Mouse (Mus musculus) heart, postnatal 0 days (tissue): Measurements from ENCODE around the gene Asphd1. TPM values are rescaled to one million over a fixed set of nuclear protein-coding genes. Genes with fewer than 3 reads are reported as not detected.
A peak's percentile ranks its signal among the peaks of the same experiment; 100 is the strongest.

Experiments used
- ATAC-seq: fragments of 200-750 bp; cut with Nextera tagmentation; 2 replicates; pipeline ENCODE4 v1.8.0; 2017; ENCODE audit warnings: low read depth, moderate number of reproducible peaks, moderate library complexity; ENCODE audit not compliant: insufficient read depth
- DNase-seq: peaks from one replicate; pipeline ENCODE4 v3.0.0-alpha.2; 2016; ENCODE audit warnings: low spot score
- H3K27ac ChIP-seq: fragments of 300-500 bp; sonication (generic); 2 replicates; pipeline ENCODE4 v1.5.1; 2014; ENCODE audit warnings: low read depth, mild to moderate bottlenecking
- H3K27me3 ChIP-seq: fragments of 300-500 bp; sonication (generic); 2 replicates; pipeline ENCODE4 v1.6.1; 2014; ENCODE audit warnings: low read length, mixed read lengths; ENCODE audit not compliant: control insufficient read depth, insufficient read depth
- H3K36me3 ChIP-seq: fragments of 300-500 bp; sonication (generic); replicated peaks from 2 replicates; pipeline ENCODE4 v1.6.1; 2014; ENCODE audit warnings: low read length, mixed read lengths; ENCODE audit not compliant: control insufficient read depth, insufficient read depth
- H3K4me1 ChIP-seq: fragments of 300-500 bp; sonication (generic); 2 replicates; pipeline ENCODE4 v1.6.1; 2014; ENCODE audit warnings: antibody characterized with exemption; ENCODE audit not compliant: control insufficient read depth, insufficient read depth
- H3K4me2 ChIP-seq: fragments of 300-500 bp; sonication (generic); 2 replicates; pipeline ENCODE4 v1.6.1; 2014; ENCODE audit warnings: low read depth, mild to moderate bottlenecking, low read length, moderate library complexity
- H3K4me3 ChIP-seq: fragments of 300-500 bp; sonication (generic); 2 replicates; pipeline ENCODE4 v1.5.1; 2014; ENCODE audit warnings: low read depth, low read length
- H3K9ac ChIP-seq: fragments of 300-500 bp; sonication (generic); replicated peaks from 2 replicates; pipeline ENCODE4 v1.6.1; 2014; ENCODE audit warnings: low read depth, low read length, mixed read lengths
- H3K9me3 ChIP-seq: fragments of 300-500 bp; sonication (generic); replicated peaks from 2 replicates; pipeline ENCODE4 v1.6.1; 2016; ENCODE audit warnings: low read length; ENCODE audit not compliant: control insufficient read depth
- CTCF ChIP-seq: IDR thresholded peaks from 2 replicates; pipeline ENCODE4 v1.5.1; 2016; ENCODE audit warnings: antibody characterized with exemption, control low read depth, low read depth
- EP300 ChIP-seq: IDR thresholded peaks from 2 replicates; pipeline ENCODE4 v1.6.1; 2016; ENCODE audit warnings: antibody characterized with exemption, low read depth
- WGBS: fragments of 180-500 bp; shearing (Covaris S2); extraction: QIAGEN DNeasy Blood & Tissue Kit; methylation state at CpG from one replicate; pipeline ENCODE4 v1.1.7; 2014; 5-methylcytosine and 5-hydroxymethylcytosine counted together
- polyA plus RNA-seq: library from polyadenylated mRNA; unstranded; fragments of >200 nt; fragmentation: Nextera tagmentation; extraction: Ambion mirVana; gene quantifications from 2 replicates; pipeline ENCODE4 v1.2.1, GENCODE M21; 2015
- total RNA-seq: library from RNA; depleted of rRNA; stranded (reverse); fragments of >200 nt; gene quantifications from 2 replicates; pipeline ENCODE4 v1.2.3, GENCODE M21; 2014; ENCODE audit warnings: low replicate concordance; rRNA removed

The Asphd1 gene
- 0.23 TPM in 1 of 2 replicates, not detected in the other for total RNA-seq
- not detected in 2 replicates for polyA plus RNA-seq

- ATAC-seq: peak; percentile 35; the same call in 1 of the 2 replicates
- no peaks in the 10 kb centered on the region for H3K9me3 ChIP-seq
- peaks cover 26% of the 10 kb centered on the region for H3K27me3 ChIP-seq
- peaks cover 15% of the 10 kb centered on the region for H3K4me1 ChIP-seq
- TF ChIP-seq CTCF (no peak), EP300 (no peak)
- no peak within 1 kb of the TSS for H3K9ac ChIP-seq
- under 1% methylated on average over 18 of the region's 21 CpGs for WGBS
- no peak for DNase-seq
- H3K4me2 ChIP-seq: peak within 1 kb of the TSS; percentile 87
- no peak within 1 kb of the TSS for H3K27ac ChIP-seq
- H3K36me3 ChIP-seq: peaks cover 9% of the 10 kb centered on the region; the same call in 1 of the 2 replicates
- peak within 1 kb of the TSS; percentile 49 for H3K4me3 ChIP-seq
Measured at GRCm38 (mm10) chr7:126949403-126949792, at the start of gene Asphd1. Gene Asphd1 (minus strand): TSS chr7:126949582.

DNA sequence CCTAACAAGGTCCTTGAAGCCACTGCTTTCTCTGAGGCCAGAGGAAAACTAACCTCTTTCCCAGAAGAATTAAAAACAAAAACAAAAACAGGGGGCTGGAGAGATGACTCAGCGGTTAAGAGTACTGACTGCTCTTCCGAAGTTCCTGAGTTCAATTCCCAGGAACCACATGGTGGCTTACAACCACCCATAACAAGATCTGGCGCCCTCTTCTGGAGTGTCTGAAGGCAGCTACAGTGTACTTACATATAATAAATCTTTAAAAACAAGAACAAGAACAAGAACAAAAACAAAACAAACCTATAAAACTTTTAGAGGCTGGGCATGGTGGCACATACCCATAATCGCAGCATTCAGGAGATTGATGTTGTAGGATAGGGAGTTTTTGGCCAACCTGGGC is 47.1 kb upstream of the Asphd1 start:
- TF ChIP-seq EP300 (no peak), CTCF (peak; percentile 6; the same call in 1 of the 2 replicates)
- H3K4me2 ChIP-seq: no peak overlapping the region
- no peak for ATAC-seq
- H3K9ac ChIP-seq: no peak overlapping the region
- no peak overlapping the region for H3K4me3 ChIP-seq
- DNase-seq: no peak
- H3K36me3 ChIP-seq: peaks cover 42% of the 10 kb centered on the region
- H3K27me3 ChIP-seq: no peaks in the 10 kb centered on the region
- WGBS: 81% methylated on average over 4 of the region's 4 CpGs
- no peak overlapping the region for H3K27ac ChIP-seq
- no peaks in the 10 kb centered on the region for H3K9me3 ChIP-seq
- no peaks in the 10 kb centered on the region for H3K4me1 ChIP-seq

DNA sequence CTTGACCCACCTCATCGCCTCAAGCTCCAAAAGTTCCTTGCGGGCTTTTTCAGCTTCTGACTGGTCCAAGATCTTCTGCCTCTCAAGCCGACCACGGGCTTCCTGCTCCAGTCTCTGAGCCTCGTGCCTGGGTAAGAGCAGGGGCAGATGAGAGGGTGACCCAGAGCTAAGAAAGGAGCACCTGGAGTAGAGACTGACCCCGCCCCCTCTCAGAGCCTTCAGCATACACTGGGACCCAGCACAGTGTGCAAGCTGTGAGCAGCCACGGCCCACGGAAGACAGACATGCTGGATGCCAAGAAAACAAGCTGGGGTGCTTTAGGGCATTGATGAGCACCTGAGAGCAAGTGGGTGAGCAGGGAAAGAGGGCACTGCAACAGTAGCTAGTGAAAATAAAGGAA is 39.4 kb upstream of the Asphd1 start:
- Histone ChIP-seq H3K27me3 (no peaks in the 10 kb centered on the region), H3K36me3 (peaks cover 33% of the 10 kb centered on the region), H3K9ac (no peak overlapping the region), H3K4me1 (no peaks in the 10 kb centered on the region), H3K4me2 (no peak overlapping the region), H3K27ac (no peak overlapping the region), H3K4me3 (no peak overlapping the region), H3K9me3 (no peaks in the 10 kb centered on the region)
- TF ChIP-seq EP300 (no peak), CTCF (no peak)
- ATAC-seq: no peak
- 65% methylated on average over 8 of the region's 8 CpGs for WGBS
- no peak for DNase-seq

DNA sequence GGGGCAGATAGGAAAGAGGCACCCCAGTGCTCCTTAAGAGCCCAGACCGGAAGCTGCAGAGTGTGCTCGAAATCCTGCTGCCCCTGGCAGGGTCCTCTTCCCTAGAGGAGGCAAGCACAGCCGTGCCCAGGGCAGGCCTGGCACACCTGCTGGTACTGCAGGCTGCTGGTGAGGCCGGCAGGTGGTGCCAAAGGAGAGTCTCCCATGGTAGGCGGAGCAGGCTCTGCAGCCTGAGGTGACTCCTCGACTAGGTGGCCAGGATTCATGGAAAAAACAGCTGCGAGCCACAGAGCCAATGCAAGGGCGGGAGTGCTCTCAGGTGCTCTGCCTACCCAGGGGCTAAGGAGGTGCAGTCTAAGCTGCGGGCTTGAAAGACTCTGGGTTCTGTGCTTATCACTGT is 36.9 kb upstream of the Asphd1 start:
- WGBS: 44% methylated on average over 9 of the region's 9 CpGs
- TF ChIP-seq EP300 (no peak), CTCF (peak; percentile 62)
- DNase-seq: peak; percentile 38

DNA sequence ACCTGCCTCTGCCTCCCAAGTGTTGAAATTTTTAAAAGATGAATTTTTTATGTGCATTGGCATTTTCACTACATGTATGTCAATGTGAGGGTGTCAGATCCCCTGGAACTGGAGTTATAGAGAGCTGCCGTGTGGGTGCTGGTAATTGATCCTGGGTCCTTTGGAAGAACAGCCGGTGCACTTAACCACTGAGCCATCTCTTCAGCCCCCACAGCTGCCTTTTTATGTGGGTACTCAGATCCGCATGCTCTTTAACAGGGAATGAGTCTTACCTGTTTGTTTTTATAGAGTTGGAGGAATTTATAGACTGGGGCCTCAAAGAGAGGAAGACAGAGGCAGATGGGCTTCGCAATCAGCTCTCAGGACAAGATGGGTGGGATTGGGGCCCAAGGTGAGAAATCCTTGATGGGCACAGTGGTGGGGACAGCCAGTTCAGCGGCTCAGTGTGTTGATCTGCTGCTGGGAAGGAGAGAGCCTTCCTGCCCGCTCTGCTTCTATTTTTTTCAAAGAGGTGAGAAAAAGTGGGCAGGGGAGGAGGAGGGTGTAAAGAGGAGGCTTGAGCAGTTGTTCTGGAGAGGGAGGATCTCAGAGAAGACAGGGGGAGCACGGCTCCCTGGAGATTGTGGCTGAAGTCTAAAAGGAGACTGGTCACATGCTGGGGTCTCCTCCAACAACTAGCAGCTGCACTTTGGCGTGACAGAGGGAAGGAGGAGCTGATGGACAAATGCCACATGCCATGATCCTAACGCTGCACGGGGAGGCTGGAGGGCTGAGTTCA is 35.5 kb upstream of the Asphd1 start:
- Histone ChIP-seq H3K9me3 (no peaks in the 10 kb centered on the region), H3K4me3 (no peak overlapping the region), H3K9ac (no peak overlapping the region), H3K4me2 (no peak overlapping the region), H3K4me1 (no peaks in the 10 kb centered on the region), H3K27ac (no peak overlapping the region), H3K36me3 (peaks cover 30% of the 10 kb centered on the region), H3K27me3 (no peaks in the 10 kb centered on the region)
- 38% methylated on average over 10 of the region's 10 CpGs for WGBS
- TF ChIP-seq EP300 (no peak), CTCF (no peak)
- ATAC-seq (no peak), DNase-seq (no peak)

More for the DNA sequence above, 36.9 kb upstream of the Asphd1 start:
- no peak overlapping the region for H3K4me3 ChIP-seq
- H3K9me3 ChIP-seq: no peaks in the 10 kb centered on the region
- H3K4me1 ChIP-seq: no peaks in the 10 kb centered on the region
- H3K4me2 ChIP-seq: no peak overlapping the region
- no peak overlapping the region for H3K9ac ChIP-seq
- no peak overlapping the region for H3K27ac ChIP-seq
- ATAC-seq: peak; percentile 74
- H3K36me3 ChIP-seq: peaks cover 26% of the 10 kb centered on the region
- no peaks in the 10 kb centered on the region for H3K27me3 ChIP-seq

DNA sequence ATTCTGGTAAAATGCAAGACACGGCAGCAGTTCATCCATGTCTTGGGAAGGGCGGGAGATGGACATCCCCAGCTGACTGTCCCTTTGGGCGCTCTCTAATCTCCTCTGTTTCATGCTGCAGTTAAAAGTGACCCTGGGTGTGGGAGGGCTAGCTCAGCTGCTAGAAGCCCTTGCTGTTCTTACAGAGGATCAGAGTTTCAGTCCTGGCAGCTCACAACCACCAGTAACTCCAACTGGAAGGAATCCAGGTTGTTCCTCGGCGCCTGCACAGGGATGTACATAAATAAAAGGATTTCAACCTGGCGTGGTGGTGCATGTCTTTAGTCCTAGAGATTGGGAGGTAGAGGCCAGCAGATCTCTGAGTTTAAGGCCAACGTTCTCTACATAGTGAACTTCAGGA is 33.7 kb upstream of the Asphd1 start:
- Histone ChIP-seq H3K4me3 (no peak overlapping the region), H3K9me3 (no peaks in the 10 kb centered on the region), H3K27me3 (no peaks in the 10 kb centered on the region), H3K4me2 (no peak overlapping the region), H3K9ac (no peak overlapping the region), H3K4me1 (no peaks in the 10 kb centered on the region), H3K36me3 (peaks cover 39% of the 10 kb centered on the region), H3K27ac (no peak overlapping the region)
- no peak for TF ChIP-seq CTCF
- no peak for TF ChIP-seq EP300
- DNase-seq (no peak), ATAC-seq (no peak)
- 74% methylated on average over 7 of the region's 7 CpGs for WGBS
